In the genomic region with DNA sequence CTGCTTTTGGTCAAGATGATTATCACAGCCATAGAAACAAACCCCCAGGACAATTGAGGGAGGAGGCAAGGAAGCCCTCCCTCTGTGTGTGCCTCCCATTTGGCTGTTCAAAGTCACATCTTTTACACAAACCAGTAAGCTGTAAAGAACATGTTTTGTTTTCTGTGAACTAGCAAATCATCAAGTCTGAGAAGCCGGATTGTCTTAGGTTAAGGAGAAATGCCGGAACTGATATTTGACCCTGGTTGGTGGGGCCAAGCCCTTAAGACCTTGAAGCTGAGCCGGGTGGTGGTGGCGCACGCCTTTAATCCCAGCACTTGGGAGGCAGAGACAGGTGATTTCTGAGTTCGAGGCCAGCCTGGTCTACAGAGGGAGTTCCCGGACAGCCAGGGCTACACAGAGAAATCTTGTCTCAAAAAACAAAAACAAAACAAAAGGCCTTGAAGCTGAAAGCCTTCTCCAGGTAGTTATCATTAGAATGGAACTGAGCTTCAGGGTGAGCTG, we compare ENCODE assay signal across 14 mouse cellular contexts. TPM values are rescaled to one million over a fixed set of nuclear protein-coding genes. Genes with fewer than 3 reads are reported as not detected.
A peak's percentile ranks its signal among the peaks of the same experiment; 100 is the strongest.
DNase-seq lines count a peak whose midpoint lies in the region; ATAC-seq and TF ChIP-seq lines count a peak whose summit lies in the region.
"Had no signal": no experiment of that assay in that cellular context is flagged by ENCODE, and none has a peak within 500 bp of the region (broad histone marks: within the 10 kb centered on the region; RNA-seq: fewer than 3 reads in every experiment).

No protein-coding gene starts in this region.

- peaks cover 30% of the 10 kb centered on the region for H3K4me1 ChIP-seq in heart, embryonic 13.5 days
- peaks cover 14% of the 10 kb centered on the region for H3K4me1 ChIP-seq in lung, embryonic 14.5 days (ENCODE audit: insufficient read depth)
- H3K4me1 ChIP-seq in lung, adult 2 months (ENCODE audit: control insufficient read depth, insufficient read depth, low read length) = peaks cover 11% of the 10 kb centered on the region
- H3K4me1 ChIP-seq in limb, embryonic 15.5 days = peaks cover 17% of the 10 kb centered on the region

- no peak for DNase-seq in heart, adult 11 months
- DNase-seq in lung, embryonic 14.5 days = no peak
- DNase-seq in lung, adult 2 months = no peak
- DNase-seq in ZHBTc4 (ENCODE audit: low read depth, low spot score) = peak; percentile 91
- DNase-seq in gastrocnemius, postnatal 36 days = no peak
- DNase-seq: embryo, embryonic 11 days; lung, postnatal 10 days; right cerebral cortex, postnatal 4 days; thymus, adult 18-20 months had no signal

- H3K4me2 ChIP-seq in heart, embryonic 13.5 days = no peak overlapping the region
- no peak overlapping the region for H3K4me2 ChIP-seq in lung, embryonic 14.5 days
- no peak overlapping the region for H3K4me2 ChIP-seq in limb, embryonic 15.5 days
- H3K4me2 ChIP-seq: hindbrain, embryonic 12.5 days had no signal

- no peak for TF ChIP-seq CTCF in lung, embryonic 14.5 days (IDR thresholded peaks at IDR 0.05; ENCODE audit: low read depth)
- no peak for TF ChIP-seq CTCF in lung, adult 2 months (IDR thresholded peaks at IDR 0.05; ENCODE audit: insufficient read depth, low read length)

- no peak for ATAC-seq in heart, embryonic 13.5 days (ENCODE audit: extremely low read depth, insufficient number of reproducible peaks, low FRiP score, low TSS enrichment)
- ATAC-seq in lung, embryonic 14.5 days (ENCODE audit: insufficient read depth) = no peak
- ATAC-seq in limb, embryonic 15.5 days (ENCODE audit: insufficient number of reproducible peaks, low FRiP score, low TSS enrichment, low read depth) = no peak
- no peak for ATAC-seq in erythroblast, adult 5-6 weeks (replicated peaks; ENCODE audit: low FRiP score, poor library complexity, severe bottlenecking)

- no peaks in the 10 kb centered on the region for H3K27me3 ChIP-seq in heart, embryonic 13.5 days (replicated peaks)
- H3K27me3 ChIP-seq in lung, embryonic 14.5 days (ENCODE audit: insufficient read depth, low read length) = no peaks in the 10 kb centered on the region
- H3K27me3 ChIP-seq in limb, embryonic 15.5 days = no peaks in the 10 kb centered on the region
- H3K27me3 ChIP-seq: hindbrain, embryonic 12.5 days had no signal

- H3K9me3 ChIP-seq in heart, embryonic 13.5 days = no peaks in the 10 kb centered on the region
- H3K9me3 ChIP-seq in lung, embryonic 14.5 days (ENCODE audit: low read depth, low read length) = no peaks in the 10 kb centered on the region
- no peaks in the 10 kb centered on the region for H3K9me3 ChIP-seq in limb, embryonic 15.5 days
- H3K9me3 ChIP-seq: hindbrain, embryonic 12.5 days had no signal

- TF ChIP-seq POLR2A in lung, adult 2 months (IDR thresholded peaks at IDR 0.05; ENCODE audit: borderline replicate concordance, extremely low read depth, low read depth, low read length) = no peak

- no peaks in the 10 kb centered on the region for H3K36me3 ChIP-seq in heart, embryonic 13.5 days
- H3K36me3 ChIP-seq in lung, embryonic 14.5 days (ENCODE audit: insufficient read depth) = no peaks in the 10 kb centered on the region
- no peaks in the 10 kb centered on the region for H3K36me3 ChIP-seq in limb, embryonic 15.5 days
- H3K36me3 ChIP-seq: hindbrain, embryonic 12.5 days had no signal

- H3K4me3 ChIP-seq in heart, embryonic 13.5 days = no peak overlapping the region
- H3K4me3 ChIP-seq in lung, embryonic 14.5 days (ENCODE audit: low read depth, low read length) = no peak overlapping the region
- no peak overlapping the region for H3K4me3 ChIP-seq in lung, adult 2 months (replicated peaks; ENCODE audit: extremely low read depth, low read depth, low read length)
- no peak overlapping the region for H3K4me3 ChIP-seq in limb, embryonic 15.5 days
- H3K4me3 ChIP-seq: hindbrain, embryonic 12.5 days; layer of hippocampus, adult 2 months had no signal

- 74% methylated on average over 7 of the region's 7 CpGs for WGBS in heart, embryonic 13.5 days
- WGBS in lung, embryonic 14.5 days = 80% methylated on average over 7 of the region's 7 CpGs
- WGBS in lung, adult 2 months = 77% methylated on average over 7 of the region's 7 CpGs
- 82% methylated on average over 7 of the region's 7 CpGs for WGBS in limb, embryonic 15.5 days

- intact Hi-C loops in gastrocnemius, postnatal 36 days (cut with DNase I) = no loop called here

- peak overlapping the region; percentile 93 for H3K27ac ChIP-seq in heart, embryonic 13.5 days (replicated peaks)
- H3K27ac ChIP-seq in lung, embryonic 14.5 days (ENCODE audit: low read depth) = peak overlapping the region; percentile 77; the same call in 1 of the 2 replicates
- H3K27ac ChIP-seq in limb, embryonic 15.5 days = peak overlapping the region; percentile 81; the same call in 1 of the 2 replicates
- H3K27ac ChIP-seq: hindbrain, embryonic 12.5 days; layer of hippocampus, adult 2 months had no signal

- H3K9ac ChIP-seq in heart, embryonic 13.5 days = no peak overlapping the region
- H3K9ac ChIP-seq in lung, embryonic 14.5 days = no peak overlapping the region
- H3K9ac ChIP-seq in limb, embryonic 15.5 days = no peak overlapping the region
- H3K9ac ChIP-seq: hindbrain, embryonic 12.5 days had no signal

RNA-seq across cellular contexts. Expression of a gene that starts 21.2 kb away (rescaled TPM):
- polyA plus RNA-seq in heart, embryonic 13.5 days (2015; fragmentation: Nextera tagmentation; extraction: Ambion mirVana) = 25.0 and 25.6 TPM in 2 replicates
- polyA plus RNA-seq in lung, embryonic 14.5 days (2014; fragmentation: Nextera tagmentation; extraction: Ambion mirVana) = 23.2 and 27.1 TPM in 2 replicates
- polyA plus RNA-seq in lung, adult 2 months (2012; rRNA removed) = 38.8 and 52.2 TPM in 2 replicates
- 34.2 and 35.5 TPM in 2 replicates for polyA plus RNA-seq in limb, embryonic 15.5 days (2015; fragmentation: Nextera tagmentation; extraction: Ambion mirVana)
- 1.2 and 8.6 TPM in 2 replicates for total RNA-seq in erythroblast, adult 5-6 weeks (2015; ENCODE audit: low replicate concordance)
- total RNA-seq in erythroblast, adult 5-6 weeks (2017; ENCODE audit: low replicate concordance) = 2.1 and 2.3 TPM in 2 replicates
- 1 to 10 TPM; 5.5 to 7.5 TPM for total RNA-seq in gastrocnemius, postnatal 36 days (2021)

RNA-seq across cellular contexts. Expression of a gene that starts 24.6 kb away (rescaled TPM):
- polyA plus RNA-seq in heart, embryonic 13.5 days (2015; fragmentation: Nextera tagmentation; extraction: Ambion mirVana) = 11.9 and 12.9 TPM in 2 replicates
- polyA plus RNA-seq in lung, embryonic 14.5 days (2014; fragmentation: Nextera tagmentation; extraction: Ambion mirVana) = 21.4 and 23.2 TPM in 2 replicates
- polyA plus RNA-seq in lung, adult 2 months (2012; rRNA removed) = 24.0 and 29.6 TPM in 2 replicates
- polyA plus RNA-seq in limb, embryonic 15.5 days (2015; fragmentation: Nextera tagmentation; extraction: Ambion mirVana) = 15.7 and 16.4 TPM in 2 replicates
- 43.0 and 50.8 TPM in 2 replicates for total RNA-seq in erythroblast, adult 5-6 weeks (2015; ENCODE audit: low replicate concordance)
- 51.6 and 69.0 TPM in 2 replicates for total RNA-seq in erythroblast, adult 5-6 weeks (2017; ENCODE audit: low replicate concordance)
- total RNA-seq in gastrocnemius, postnatal 36 days (2021) = 1 to 10 TPM; 4.0 to 4.3 TPM

RNA-seq across cellular contexts. Expression of a gene that starts 38.8 kb away (rescaled TPM):
- 51.5 TPM in 2 replicates for polyA plus RNA-seq in heart, embryonic 13.5 days (2015; fragmentation: Nextera tagmentation; extraction: Ambion mirVana)
- polyA plus RNA-seq in lung, embryonic 14.5 days (2014; fragmentation: Nextera tagmentation; extraction: Ambion mirVana) = 34.4 and 37.1 TPM in 2 replicates
- polyA plus RNA-seq in lung, adult 2 months (2012; rRNA removed) = 231 and 235 TPM in 2 replicates
- polyA plus RNA-seq in limb, embryonic 15.5 days (2015; fragmentation: Nextera tagmentation; extraction: Ambion mirVana) = 92.6 and 110 TPM in 2 replicates
- total RNA-seq in erythroblast, adult 5-6 weeks (2015; ENCODE audit: low replicate concordance) = not detected in 2 replicates
- 0.17 TPM in 1 of 2 replicates, not detected in the other for total RNA-seq in erythroblast, adult 5-6 weeks (2017; ENCODE audit: low replicate concordance)
- total RNA-seq in gastrocnemius, postnatal 36 days (2021) = 10 to 100 TPM; 13.9 to 14.3 TPM
